Mouse (Mus musculus) CH12.LX (cell line): Measurements from ENCODE around the gene Qrich1.

Source experiments
- CTCF ChIP-seq, 2 experiments: IDR thresholded peaks in 1 of 2; conservative IDR thresholded peaks in 1 of 2; 2 replicates each; pipeline ENCODE4 v1.5.1; 2011 to 2012; ENCODE audit warnings: low read depth in 2 of 2, low read length in 2 of 2, improper control_type of control experiment in 1 of 2, inconsistent platforms in 1 of 2, mild to moderate bottlenecking in 1 of 2, moderate library complexity in 1 of 2
- E2F4 ChIP-seq: IDR thresholded peaks from 2 replicates; pipeline ENCODE4 v1.6.1; 2011; ENCODE audit warnings: low read depth, low read length, improper control_type of control experiment; ENCODE audit not compliant: insufficient replicate concordance
- GABPA ChIP-seq: IDR thresholded peaks from 2 replicates; pipeline ENCODE4 v1.6.1; 2012; ENCODE audit warnings: low read depth, low read length, improper control_type of control experiment, inconsistent platforms; ENCODE audit not compliant: insufficient replicate concordance
- HCFC1 ChIP-seq: IDR thresholded peaks from 2 replicates; pipeline ENCODE4 v1.6.1; 2012; ENCODE audit warnings: low read depth, mild to moderate bottlenecking, inconsistent platforms, low read length, improper control_type of control experiment
- MAFK ChIP-seq: IDR thresholded peaks from 2 replicates; pipeline ENCODE4 v1.6.1; 2011; ENCODE audit warnings: low read length, improper control_type of control experiment; ENCODE audit not compliant: insufficient replicate concordance
- POLR2A ChIP-seq: IDR thresholded peaks from 2 replicates; pipeline ENCODE4 v1.6.1; 2011; ENCODE audit warnings: low read depth, mild to moderate bottlenecking, improper control_type of control experiment, low read length
- POLR2AphosphoS2 ChIP-seq: IDR thresholded peaks from 2 replicates; pipeline ENCODE4 v1.6.1; 2011; ENCODE audit warnings: low read depth, low read length, improper control_type of control experiment
- SIN3A ChIP-seq: IDR thresholded peaks from 2 replicates; pipeline ENCODE4 v1.6.1; 2012; ENCODE audit warnings: low read length, improper control_type of control experiment, inconsistent platforms
- SMC3 ChIP-seq: IDR thresholded peaks from 2 replicates; pipeline ENCODE4 v1.6.1; 2011; ENCODE audit warnings: low read depth, low read length, improper control_type of control experiment
- ZKSCAN1 ChIP-seq: IDR thresholded peaks from 2 replicates; pipeline ENCODE4 v1.6.1; 2012; ENCODE audit warnings: low read depth, inconsistent platforms, low read length, improper control_type of control experiment, borderline replicate concordance

DNA sequence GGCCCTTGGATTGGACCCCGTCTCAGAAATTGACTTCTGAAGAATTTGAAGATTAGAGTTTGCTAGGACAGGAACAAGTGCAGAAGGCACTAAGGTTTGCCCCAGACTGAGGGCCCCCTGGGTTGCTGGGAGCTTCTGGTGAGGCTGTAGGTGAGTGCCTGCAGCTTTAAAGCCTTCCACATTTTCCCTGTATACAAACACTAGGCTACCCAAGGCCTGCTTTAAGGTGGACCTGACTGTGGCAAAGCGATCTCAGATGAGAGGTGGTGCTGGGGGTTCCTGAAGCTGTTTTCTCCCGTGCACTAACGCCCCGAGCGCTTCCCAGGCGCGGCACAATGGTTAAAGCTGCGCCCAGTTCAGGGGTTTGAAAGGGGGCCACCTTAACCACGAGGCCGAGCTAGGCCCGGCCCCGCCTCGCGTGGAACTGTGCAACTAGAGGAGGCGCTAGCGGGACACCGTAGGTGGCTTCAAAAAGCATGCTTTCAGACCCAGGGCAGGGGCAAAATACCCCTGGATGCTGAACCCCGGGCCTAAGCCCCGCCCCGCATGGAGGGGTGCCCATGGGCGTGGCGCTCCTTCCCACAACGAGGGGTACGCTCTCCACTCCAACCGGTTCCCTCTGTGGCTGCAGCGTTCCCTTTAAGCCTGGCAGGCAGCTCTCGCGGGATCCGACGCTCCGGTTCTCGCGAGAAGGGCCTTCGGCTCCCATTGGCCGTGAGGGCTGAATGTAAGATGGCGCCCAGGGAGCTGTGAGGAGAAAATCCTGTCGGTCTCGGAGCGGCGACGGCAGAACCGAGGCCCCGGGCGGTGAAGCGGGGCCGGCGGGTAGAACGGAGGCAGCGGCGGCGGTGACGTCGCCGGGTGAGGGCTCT, at the start of gene Qrich1:
- TF ChIP-seq CTCF (conservative IDR thresholded peaks at IDR 0.05 in 1 of 2, IDR thresholded peaks at IDR 0.05 in 1 of 2; ENCODE audit: low read depth in 2 of 2, low read length in 2 of 2) (peak in 1 of 2 experiments; percentile 25; a peak in 2 of 4 replicates), MAFK (no peak), SMC3 (no peak), GABPA (no peak), POLR2A (peak; percentile 92), ZKSCAN1 (no peak), POLR2AphosphoS2 (peak; percentile 87), SIN3A (peak; percentile 69; the same call in 1 of the 2 replicates), HCFC1 (peak; percentile 85), E2F4 (no peak)
